Mouse (Mus musculus) urinary bladder, postnatal 25 days (tissue): ENCODE results near the gene Wfikkn1.
A peak's percentile ranks its signal among the peaks of the same experiment; 100 is the strongest.

Experiments
- DNase-seq: peaks from one replicate; pipeline ENCODE4 v3.0.0; 2022; ENCODE audit warnings: low spot score

Wfikkn1 gene

DNA sequence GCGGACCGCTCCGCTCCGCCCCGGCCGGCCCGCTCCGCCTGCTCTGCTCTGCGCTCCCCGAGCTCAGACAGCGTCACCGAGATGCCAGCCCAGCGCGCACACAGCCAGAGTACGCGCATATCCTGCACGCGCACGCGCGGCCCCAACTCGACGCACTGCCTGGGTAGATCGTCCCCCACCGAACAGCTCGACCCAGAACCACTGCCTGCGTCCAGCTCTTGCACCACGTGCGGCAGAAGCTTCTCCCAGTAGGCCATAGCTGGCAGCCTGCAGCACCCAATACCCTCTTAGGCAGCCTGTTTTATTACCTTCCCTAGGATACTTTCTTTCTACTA, 43.6 kb downstream of the Wfikkn1 start, which contains the start of gene Rhbdl1:
Gene Rhbdl1, minus strand, starts transcription at position 220 of the 335 bp plus-strand sequence.
- peak; percentile 61 for DNase-seq

- no peak for DNase-seq
Observed at GRCm38 (mm10) chr17:25836397-25837075, 44.1 kb downstream of the Wfikkn1 start.

DNA sequence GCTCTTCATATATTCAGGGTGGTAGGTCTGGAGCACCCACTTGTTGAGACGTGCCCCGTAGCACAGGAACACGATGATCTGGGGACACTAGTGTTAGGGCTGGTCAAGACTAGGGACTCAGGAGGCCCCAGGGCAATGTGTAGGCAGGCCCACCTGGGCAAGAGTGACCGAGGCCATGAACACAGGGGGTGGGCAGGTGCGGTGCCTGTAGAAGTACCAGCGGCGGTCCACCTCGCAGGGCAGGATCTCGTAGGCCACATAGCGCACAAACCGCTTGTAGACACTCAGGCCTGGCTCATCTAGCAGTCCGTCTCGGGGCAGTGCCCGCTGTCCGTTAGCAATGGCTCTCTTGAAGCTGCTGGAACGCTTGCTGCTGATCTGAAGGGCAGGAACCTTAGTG, 44.8 kb downstream of the Wfikkn1 start:
- DNase-seq = no peak

- DNase-seq = no peak
Observed at GRCm38 (mm10) chr17:25835301-25835700, 45.4 kb downstream of the Wfikkn1 start.

DNA sequence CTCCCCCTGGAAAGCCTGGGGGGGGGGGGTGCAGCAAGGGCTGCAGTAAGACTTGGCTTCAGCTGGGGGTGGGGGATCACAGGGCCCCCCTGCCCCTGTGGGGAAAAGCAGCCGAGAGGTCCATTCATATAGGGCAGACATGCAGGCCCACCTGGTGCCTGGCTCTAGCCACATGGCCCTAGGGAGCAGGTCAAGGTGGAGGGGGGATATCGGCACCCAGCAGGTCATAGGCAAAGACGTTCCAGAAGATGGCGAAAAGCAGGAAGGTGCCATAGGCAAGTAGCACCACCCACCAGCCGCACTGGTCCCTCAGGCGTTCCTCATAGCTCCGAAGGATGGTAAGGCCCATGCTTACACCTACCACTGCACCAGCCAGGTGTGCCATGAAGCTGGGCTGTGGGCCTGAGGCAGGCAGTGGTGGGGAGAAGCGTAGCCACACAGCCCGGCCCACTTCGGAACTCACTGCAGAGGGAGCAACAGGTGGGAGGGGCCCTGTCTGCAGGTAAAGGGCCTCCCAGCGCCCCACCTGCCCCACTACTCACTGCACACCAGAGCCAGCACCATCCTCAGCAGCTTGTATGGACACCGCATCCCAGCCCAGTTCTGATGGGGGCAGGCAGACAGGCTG, 45.9 kb downstream of the Wfikkn1 start:
- no peak for DNase-seq

GRCm38 (mm10) chr17:25833961-25834594, 46.6 kb downstream of the Wfikkn1 start:
- no peak for DNase-seq

GRCm38 (mm10) chr17:25833291-25833663, 47.4 kb downstream of the Wfikkn1 start, which contains the start of gene Stub1:
TSS of gene Stub1 (minus strand) at chr17:25833404.
- peak; percentile 82 for DNase-seq

DNA sequence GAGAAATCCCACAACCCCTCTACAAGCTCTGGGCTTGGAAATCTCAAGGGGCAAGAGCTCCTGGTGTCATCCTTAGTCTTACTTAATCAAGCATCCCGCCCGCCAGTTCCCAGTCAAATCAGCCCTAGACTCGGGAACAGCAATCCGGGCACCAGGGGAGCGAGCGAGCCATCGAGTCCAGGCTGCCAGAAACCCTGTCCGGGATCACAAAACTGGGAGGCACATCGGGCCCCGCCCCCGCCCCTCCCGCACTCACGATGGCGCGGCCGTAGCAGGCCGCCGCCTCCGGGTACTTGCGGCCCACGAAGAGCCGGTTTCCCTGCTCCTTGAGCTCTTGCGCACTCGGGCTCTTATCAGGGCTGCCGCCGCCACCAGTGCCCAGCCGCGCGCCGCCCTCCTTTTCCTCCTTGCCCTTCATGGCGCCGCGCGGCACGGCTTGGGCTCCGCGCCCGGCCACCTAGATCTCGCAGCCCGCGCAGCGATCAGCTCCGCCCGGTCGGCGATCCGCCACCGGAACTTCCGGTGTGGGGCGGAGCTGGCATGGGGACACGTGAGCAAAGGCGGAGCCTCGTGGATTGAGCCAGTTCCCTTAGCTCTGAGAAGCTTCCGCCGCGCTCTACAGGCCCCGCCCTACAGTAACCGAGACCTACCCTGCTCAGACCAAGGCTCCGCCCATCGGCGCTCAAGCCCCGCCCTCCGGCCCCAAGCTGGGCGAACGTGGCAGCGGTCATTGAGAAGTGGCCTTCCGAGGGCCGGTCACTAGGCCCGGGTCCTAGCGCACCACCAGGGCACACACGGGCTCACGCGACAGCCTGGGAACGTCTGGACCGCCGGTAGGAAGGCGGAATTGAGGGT, 48.0 kb downstream of the Wfikkn1 start:
- DNase-seq = peak; percentile 99

DNA sequence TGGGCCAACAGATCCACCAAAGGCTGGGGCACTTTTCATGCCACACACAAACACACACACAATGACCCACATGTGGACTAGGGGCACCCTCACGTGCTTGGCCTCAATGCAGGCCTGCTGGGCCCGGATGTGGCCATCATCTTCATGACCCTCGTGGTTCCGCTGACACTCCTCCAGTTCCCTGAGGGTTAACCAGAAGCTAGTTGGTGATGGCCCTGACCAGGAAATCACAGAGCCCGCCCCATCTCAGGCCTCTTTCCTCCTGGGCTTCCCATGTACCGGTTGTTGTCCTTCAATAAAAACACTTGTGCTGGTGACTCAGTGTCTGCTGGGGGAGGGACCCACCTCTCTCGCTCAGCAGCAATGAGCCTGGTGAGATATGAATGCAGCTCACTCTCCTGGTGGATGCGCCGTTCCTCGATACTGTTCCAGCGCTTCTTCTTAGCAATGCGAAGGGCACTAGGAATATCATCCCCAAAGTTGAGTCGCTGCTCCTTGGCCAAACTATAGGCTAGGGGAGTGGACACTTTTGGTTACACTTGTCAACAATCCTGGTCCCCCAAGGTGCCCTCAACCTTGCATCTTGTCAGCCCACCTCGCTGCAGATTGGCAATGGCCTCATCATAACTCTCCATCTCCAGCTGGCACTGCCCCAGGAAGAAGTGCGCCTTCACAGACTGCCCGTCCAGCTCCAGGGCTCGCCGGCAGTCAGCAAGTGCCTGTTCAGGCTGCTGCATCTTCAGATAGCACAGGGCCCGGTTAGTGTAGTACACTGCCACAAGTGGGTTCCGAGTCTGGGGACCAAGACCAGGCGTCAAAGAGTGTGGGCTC, 49.0 kb downstream of the Wfikkn1 start:
- no peak for DNase-seq

GRCm38 (mm10) chr17:25830806-25831431, 49.7 kb downstream of the Wfikkn1 start:
- DNase-seq = no peak

DNA sequence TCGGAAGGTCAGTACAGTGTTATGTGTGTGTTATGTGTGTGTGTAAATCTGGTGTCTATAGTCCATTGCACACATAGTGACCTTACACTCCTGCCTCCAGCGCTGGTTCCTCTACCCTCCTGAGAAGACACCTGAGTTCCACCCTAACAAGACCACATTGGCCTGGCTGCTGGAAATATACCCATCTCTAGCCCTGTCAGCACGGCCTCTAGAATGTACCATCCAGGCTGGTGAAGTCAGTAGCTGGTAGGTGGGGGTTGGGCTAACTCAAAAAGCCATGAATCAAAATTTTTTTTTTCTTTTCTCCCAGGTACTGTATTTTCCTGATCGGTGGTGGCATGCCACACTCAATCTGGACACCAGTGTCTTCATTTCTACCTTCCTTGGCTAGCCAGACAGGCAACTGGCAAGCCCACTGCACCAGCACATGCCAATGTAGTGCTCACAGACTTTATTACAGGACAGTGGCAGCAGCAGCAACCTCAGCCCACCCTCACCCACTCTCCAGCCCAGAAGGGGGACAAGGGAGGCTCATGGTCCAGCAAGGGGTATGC, 50.4 kb downstream of the Wfikkn1 start:
- no peak for DNase-seq

DNA sequence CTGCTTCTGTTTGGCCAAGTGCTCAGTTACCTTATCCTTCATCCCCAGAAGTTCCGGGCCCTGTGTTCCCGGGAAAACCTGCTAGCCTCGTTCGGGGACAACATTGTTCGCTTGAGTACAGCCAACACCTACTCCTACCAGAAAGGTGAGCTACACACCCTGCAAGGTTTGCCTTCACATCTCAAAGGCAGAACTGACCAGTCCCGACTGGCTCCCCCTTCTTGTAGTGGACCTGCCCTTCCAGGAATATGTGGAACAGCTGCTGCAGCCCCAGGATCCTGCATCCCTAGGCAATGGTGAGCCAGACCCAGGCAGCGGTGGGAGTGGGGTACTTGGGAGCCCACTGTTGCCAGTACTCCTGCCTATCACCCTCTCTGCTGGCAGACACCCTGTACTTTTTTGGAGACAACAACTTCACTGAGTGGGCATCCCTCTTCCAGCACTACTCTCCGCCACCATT, 51.1 kb downstream of the Wfikkn1 start:
- DNase-seq = no peak

DNA sequence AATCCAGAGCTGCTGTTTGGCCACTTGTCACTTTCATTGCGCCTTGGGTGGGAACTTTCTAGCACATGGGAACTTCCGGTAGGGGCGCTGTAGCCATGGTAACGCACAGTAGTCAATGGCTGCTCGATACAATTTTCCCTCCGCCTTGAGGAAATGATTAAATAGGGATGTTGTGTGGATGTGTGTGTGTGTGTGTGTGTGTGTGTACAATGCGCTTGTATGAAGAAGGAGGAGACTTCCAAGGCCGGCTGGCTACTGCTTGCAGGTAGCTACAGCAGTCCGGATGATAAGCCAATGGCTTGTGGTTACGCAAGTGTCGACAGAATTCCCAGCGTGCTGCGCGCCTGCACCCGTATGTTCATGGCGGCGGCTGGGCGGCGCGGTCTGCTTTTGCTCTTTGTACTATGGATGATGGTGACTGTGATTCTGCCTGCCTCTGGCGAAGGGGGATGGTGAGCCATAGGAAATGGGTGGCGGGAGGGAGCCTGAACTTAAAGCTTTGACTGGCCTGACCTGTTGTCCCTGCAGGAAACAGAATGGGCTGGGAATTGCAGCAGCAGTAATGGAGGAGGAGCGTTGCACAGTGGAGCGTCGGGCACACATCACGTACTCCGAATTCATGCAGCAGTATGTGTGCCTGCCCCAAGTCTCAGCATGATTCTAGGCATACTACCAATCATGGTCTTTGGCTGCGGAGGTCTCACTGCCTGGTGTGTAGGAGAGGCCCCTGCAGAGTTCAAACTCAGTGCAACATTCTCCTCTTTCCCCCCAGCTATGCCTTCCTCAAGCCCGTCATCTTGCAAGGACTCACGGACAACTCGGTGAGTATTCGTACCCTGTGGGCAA, 51.7 kb downstream of the Wfikkn1 start, which contains the start of gene Jmjd8:
Gene Jmjd8, plus strand, starts transcription at position 156 of the 846 bp plus-strand sequence.
- peak; percentile 64 for DNase-seq

- no peak for DNase-seq
Observed at GRCm38 (mm10) chr17:25828223-25828594, 52.4 kb downstream of the Wfikkn1 start.
